Mouse (Mus musculus) ES-E14 (cell line): Measurements from ENCODE around the gene Eddm3b.

Source experiments
- CHD2 ChIP-seq: IDR thresholded peaks from 2 replicates; pipeline ENCODE4 v1.6.1; 2014; ENCODE audit warnings: mild to moderate bottlenecking, low read depth, low read length, inconsistent platforms
- HCFC1 ChIP-seq: IDR thresholded peaks from 2 replicates; pipeline ENCODE4 v1.6.1; 2012; ENCODE audit warnings: low read length, inconsistent platforms, borderline replicate concordance; ENCODE audit not compliant: insufficient read depth

DNA sequence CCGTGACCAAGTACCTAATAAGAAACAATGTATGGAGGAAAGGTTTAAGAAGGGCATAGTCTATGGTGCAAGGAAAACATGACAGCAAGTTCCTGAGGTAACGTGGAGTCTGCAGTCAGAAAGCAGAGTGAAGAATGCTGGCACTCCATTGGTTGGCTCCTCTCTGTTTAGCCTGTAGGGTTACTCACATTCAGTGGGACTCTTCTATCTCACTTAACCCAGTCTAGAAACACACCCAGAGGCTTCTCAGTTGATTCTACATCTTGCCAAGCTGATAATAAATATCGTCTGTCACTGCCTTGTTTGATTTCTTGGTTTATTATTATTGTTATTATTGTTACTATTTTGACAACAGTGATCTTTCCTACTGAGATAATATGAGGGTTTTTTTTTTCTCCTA lies 28.3 kb downstream of the Eddm3b start:
- no peak for TF ChIP-seq CHD2
- no peak for TF ChIP-seq HCFC1
